Mouse (Mus musculus) adrenal gland (tissue): ENCODE results near the gene Spint5.
"Not testable (repeated sequence)": the region's sequence is repeated elsewhere in the genome, so short reads cannot be mapped to it uniquely, and the experiment has no call there.

Experiments used
- intact Hi-C: fragments of 180-260 bp; cut with DNase I; formaldehyde crosslinking; loops from one replicate; pipeline ENCODE4 v1.15.1; 2025
- long read RNA-seq, 2 experiments: library from polyadenylated mRNA; unstranded; transcript quantifications; one replicate each; pipeline ENCODE4 v2.0.0; 2020; ENCODE audit warnings: borderline replicate concordance in 1 of 2; ENCODE audit not compliant: insufficient replicate concordance in 1 of 2

Gene Spint5
- long read RNA-seq, experiment 1: 0 reads
- long read RNA-seq, experiment 2: 0 reads

GRCm38 (mm10) chr2:164715005-164715404 lies at the start of gene Spint5:
Gene Spint5, plus strand, starts transcription at chr2:164715305.
- intact Hi-C loops: no loop called here

GRCm38 (mm10) chr2:164670261-164670660 lies 44.8 kb upstream of the Spint5 start:
- intact Hi-C loops: no loop called here

- intact Hi-C loops: no loop called here
Measured at GRCm38 (mm10) chr2:164670938-164671337, 44.2 kb upstream of the Spint5 start.

GRCm38 (mm10) chr2:164673987-164674386 lies 41.1 kb upstream of the Spint5 start, which contains the start of gene Wfdc11:
Gene Wfdc11, minus strand, starts transcription at chr2:164674087.
- intact Hi-C loops: no loop called here

GRCm38 (mm10) chr2:164676103-164676502 lies 39.0 kb upstream of the Spint5 start:
- intact Hi-C loops: loop anchor here (5.0 kb wide), 1 partner anchor 51 kb away; no protein-coding TSS in a partner anchor

- intact Hi-C loops: loop anchor here (5.0 kb wide), 1 partner anchor 50 kb away; no protein-coding TSS in a partner anchor
Measured at GRCm38 (mm10) chr2:164676916-164677685, 38.0 kb upstream of the Spint5 start.

- intact Hi-C loops: loop anchor here (5.0 kb wide), 1 partner anchor 48 kb away; no protein-coding TSS in a partner anchor
Measured at GRCm38 (mm10) chr2:164678848-164679625, 36.1 kb upstream of the Spint5 start.

- intact Hi-C loops: loop anchor here (5.0 kb wide), 1 partner anchor 47 kb away; no protein-coding TSS in a partner anchor
Measured at GRCm38 (mm10) chr2:164679906-164680305, 35.2 kb upstream of the Spint5 start.

GRCm38 (mm10) chr2:164684807-164685206 lies 30.3 kb upstream of the Spint5 start, which contains the start of gene Wfdc13:
Gene Wfdc13, plus strand, starts transcription at chr2:164685107.
- intact Hi-C loops: no loop called here

- intact Hi-C loops: no loop called here
Measured at GRCm38 (mm10) chr2:164698201-164698600, 16.9 kb upstream of the Spint5 start, which contains the start of gene Spint4. Gene Spint4, plus strand, starts transcription at chr2:164698501.

- intact Hi-C loops: no loop called here
Measured at GRCm38 (mm10) chr2:164700959-164701358, 14.1 kb upstream of the Spint5 start.

- intact Hi-C loops: no loop called here
Measured at GRCm38 (mm10) chr2:164701761-164702160, 13.3 kb upstream of the Spint5 start.

GRCm38 (mm10) chr2:164704235-164704634 lies 10.9 kb upstream of the Spint5 start:
- intact Hi-C loops: no loop called here

GRCm38 (mm10) chr2:164705328-164705727 lies 9.8 kb upstream of the Spint5 start:
- intact Hi-C loops: no loop called here

- intact Hi-C loops: no loop called here
Measured at GRCm38 (mm10) chr2:164705991-164706390, 9.1 kb upstream of the Spint5 start.

GRCm38 (mm10) chr2:164716194-164716786 lies 1.2 kb downstream of the Spint5 start:
- intact Hi-C loops: not testable (repeated sequence)

GRCm38 (mm10) chr2:164723276-164723675 lies 8.2 kb downstream of the Spint5 start:
- intact Hi-C loops: no loop called here

- intact Hi-C loops: loop anchor here (1.0 to 5.0 kb wide), 2 partner anchors 49 to 134 kb away; no protein-coding TSS in a partner anchor
Measured at GRCm38 (mm10) chr2:164725895-164726619, 11.0 kb downstream of the Spint5 start.

GRCm38 (mm10) chr2:164731719-164732118 lies 16.6 kb downstream of the Spint5 start:
- intact Hi-C loops: no loop called here

GRCm38 (mm10) chr2:164733259-164733658 lies 18.2 kb downstream of the Spint5 start:
- intact Hi-C loops: no loop called here

- intact Hi-C loops: no loop called here
Measured at GRCm38 (mm10) chr2:164734839-164735238, 19.7 kb downstream of the Spint5 start.
